Mouse (Mus musculus) embryonic fibroblast, embryonic 13.5 days (primary cell): ENCODE measurements around the gene Ccdc190.

Experiments used
- CTCF ChIP-seq: IDR thresholded peaks from 2 replicates; pipeline ENCODE4 v1.5.1; 2011; ENCODE audit warnings: mild to moderate bottlenecking, control low read depth, low read length, moderate library complexity, borderline replicate concordance; ENCODE audit not compliant: insufficient read depth
- POLR2A ChIP-seq: IDR thresholded peaks from 2 replicates; pipeline ENCODE4 v1.6.1; 2011; ENCODE audit warnings: low read depth, mild to moderate bottlenecking, control low read depth, low read length, moderate library complexity

DNA sequence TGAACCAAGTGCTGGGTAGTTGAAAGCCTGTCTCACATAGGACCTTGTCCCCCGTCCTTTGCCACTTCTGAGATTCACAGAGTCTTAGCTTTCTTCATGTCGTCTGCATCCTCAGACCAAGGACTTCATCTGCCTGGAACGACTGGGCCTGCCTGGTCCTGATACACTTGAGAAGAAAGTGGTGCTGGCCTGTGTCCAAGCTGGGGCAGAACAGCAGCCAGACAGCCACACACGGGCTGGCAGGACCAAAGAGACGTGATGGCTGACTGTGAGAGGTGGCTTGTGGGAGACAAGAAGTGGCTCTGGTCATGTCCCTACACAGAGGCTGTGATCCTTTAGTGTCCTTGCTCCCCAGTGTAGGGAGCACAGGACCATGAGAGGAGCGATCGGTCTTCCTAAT lies 17.7 kb upstream of the Ccdc190 start:
- TF ChIP-seq CTCF = no peak
- TF ChIP-seq POLR2A = no peak
